Mouse (Mus musculus): ENCODE results near the gene Rapgef6.

DNA sequence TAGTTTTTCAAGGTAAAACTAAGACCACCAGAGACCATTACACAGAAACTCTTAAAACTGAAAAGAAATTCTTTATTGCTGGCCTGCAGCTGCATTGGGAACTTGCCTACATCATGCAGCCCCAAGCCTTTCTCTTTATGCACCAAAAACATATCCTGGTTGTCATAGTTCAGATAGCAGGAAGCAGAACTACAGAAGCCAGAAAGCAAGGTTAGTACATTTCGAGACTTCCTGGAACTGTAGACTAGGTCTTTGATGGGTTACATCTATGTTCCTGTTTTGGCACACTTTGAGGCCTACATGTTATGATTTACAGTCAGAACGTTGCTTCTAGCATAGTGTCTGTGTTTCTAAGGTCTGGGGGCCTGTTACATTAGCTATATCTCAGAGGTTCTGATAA lies 11.2 kb downstream of the Rapgef6 start:
- TF ChIP-seq CTCF (IDR thresholded peaks at IDR 0.05; ENCODE audit: control insufficient read depth, insufficient read depth, insufficient read length) (no peak), FOSL1 (IDR thresholded peaks at IDR 0.05; ENCODE audit: insufficient read depth, low read length, poor library complexity, severe bottlenecking) (no peak), USF1 (IDR thresholded peaks at IDR 0.05; ENCODE audit: low read depth) (no peak), MYOD1 (IDR thresholded peaks at IDR 0.05; ENCODE audit: control insufficient read depth, insufficient read length, low read depth) (no peak)

Data from C2C12 (cell line).